Mouse (Mus musculus) right cerebral cortex, postnatal 36 days (tissue): ENCODE measurements around the gene Sowahb.
A peak's percentile ranks its signal among the peaks of the same experiment; 100 is the strongest.
"Not testable (repeated sequence)": the region's sequence is repeated elsewhere in the genome, so short reads cannot be mapped to it uniquely, and the experiment has no call there.

Source experiments
- DNase-seq, 2 experiments: peaks; one replicate each; pipeline ENCODE4 v3.0.0; 2022; ENCODE audit warnings: low spot score in 2 of 2, mixed read lengths in 1 of 2

Gene Sowahb

GRCm38 (mm10) chr5:93042831-93043687 is 1.8 kb downstream of the Sowahb start:
- DNase-seq: no peak

GRCm38 (mm10) chr5:93042031-93042430 is 2.8 kb downstream of the Sowahb start:
- DNase-seq: no peak

- DNase-seq: no peak
These were observed 3.5 kb downstream of the Sowahb start for GRCm38 (mm10) chr5:93041276-93041675.

- no peak for DNase-seq
These were observed 4.7 kb downstream of the Sowahb start for GRCm38 (mm10) chr5:93040095-93040494.

- no peak for DNase-seq
These were observed 8.6 kb downstream of the Sowahb start for GRCm38 (mm10) chr5:93036254-93036653.

- no peak for DNase-seq
These were observed 9.5 kb downstream of the Sowahb start for GRCm38 (mm10) chr5:93035285-93035684.

GRCm38 (mm10) chr5:93033087-93033870 is 11.5 kb downstream of the Sowahb start:
- DNase-seq: no peak

- DNase-seq: no peak
These were observed 12.2 kb downstream of the Sowahb start for GRCm38 (mm10) chr5:93032621-93033020.

GRCm38 (mm10) chr5:93030869-93031268 is 14.0 kb downstream of the Sowahb start:
- DNase-seq: no peak

- DNase-seq: no peak
These were observed 14.4 kb downstream of the Sowahb start for GRCm38 (mm10) chr5:93030411-93030810.

GRCm38 (mm10) chr5:93027120-93027675 is 17.6 kb downstream of the Sowahb start:
- DNase-seq: no peak

GRCm38 (mm10) chr5:93026437-93027119 is 18.2 kb downstream of the Sowahb start:
- DNase-seq: no peak

GRCm38 (mm10) chr5:93024754-93025280 is 20.0 kb downstream of the Sowahb start:
- no peak for DNase-seq

GRCm38 (mm10) chr5:93022126-93022797 is 22.6 kb downstream of the Sowahb start:
- DNase-seq: no peak

- DNase-seq: no peak
These were observed 24.7 kb downstream of the Sowahb start for GRCm38 (mm10) chr5:93020024-93020666.

GRCm38 (mm10) chr5:93019207-93019606 is 25.6 kb downstream of the Sowahb start:
- not testable (repeated sequence) for DNase-seq

- no peak for DNase-seq
These were observed 27.1 kb downstream of the Sowahb start for GRCm38 (mm10) chr5:93017678-93018077.

GRCm38 (mm10) chr5:93008256-93008655 is 36.6 kb downstream of the Sowahb start:
- DNase-seq: no peak

GRCm38 (mm10) chr5:93005815-93006341 is 38.9 kb downstream of the Sowahb start:
- DNase-seq: peak in 1 of 2 experiments; percentile 36

- DNase-seq: peak; percentile 53 to 60
These were observed 39.5 kb downstream of the Sowahb start for GRCm38 (mm10) chr5:93005229-93005814.
